Mouse (Mus musculus): ENCODE data around the gene Hadhb. TPM values are rescaled to one million over a fixed set of nuclear protein-coding genes. Genes with fewer than 3 reads are reported as not detected.

Gene Hadhb
- polyA plus RNA-seq, 1 experiment from 2014 or later: 57.5 TPM

DNA sequence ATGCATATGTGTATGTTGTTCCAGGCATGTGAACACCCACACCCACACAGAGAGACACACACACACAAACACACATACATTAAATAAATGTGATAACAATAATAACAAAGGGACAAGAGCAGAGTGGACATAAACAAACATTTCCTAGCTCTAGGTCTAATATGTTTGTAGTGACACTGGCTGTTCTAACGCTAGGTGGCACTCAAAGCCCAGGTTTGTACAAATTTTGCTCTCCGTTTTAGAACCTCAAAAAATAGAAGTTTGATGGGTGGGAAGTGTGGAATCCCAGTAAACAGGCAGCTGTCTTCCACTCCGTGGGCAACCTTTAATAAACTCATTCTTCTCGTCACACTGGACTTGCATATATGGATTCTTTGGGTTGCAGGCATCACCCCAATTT, 59.8 kb downstream of the Hadhb start:
- no peaks in the 10 kb centered on the region for H3K9me3 ChIP-seq (replicated peaks)
- H3K4me2 ChIP-seq: no peak overlapping the region
- no peak overlapping the region for H3K9ac ChIP-seq (replicated peaks)
- no peaks in the 10 kb centered on the region for H3K4me1 ChIP-seq
- H3K36me3 ChIP-seq: no peaks in the 10 kb centered on the region
- no peak for ATAC-seq (ENCODE audit: low FRiP score)
- 11% methylated on average over 4 of the region's 4 CpGs for WGBS
- no peak overlapping the region for H3K4me3 ChIP-seq (replicated peaks)
- no peaks in the 10 kb centered on the region for H3K27me3 ChIP-seq (replicated peaks)
- H3K27ac ChIP-seq (replicated peaks): no peak overlapping the region

DNA sequence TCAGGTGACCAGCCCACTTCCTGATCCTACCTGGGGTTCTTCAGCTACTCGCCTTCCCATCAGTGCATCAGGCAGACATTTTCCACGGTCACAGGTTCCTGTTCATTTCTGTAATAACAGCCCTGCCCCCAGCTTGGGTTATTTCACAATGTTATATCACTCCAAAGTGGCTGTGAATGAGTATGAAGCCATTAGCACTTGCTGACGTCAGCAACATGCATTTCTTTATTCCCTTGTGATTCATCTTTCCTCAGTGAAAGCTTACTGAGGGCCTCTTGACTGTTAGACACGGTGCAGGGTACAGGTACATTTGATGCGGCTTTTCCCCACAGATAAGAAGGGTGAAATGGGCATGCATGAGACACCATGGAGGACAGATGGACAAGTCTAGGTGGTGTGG, 60.9 kb downstream of the Hadhb start:
- H3K4me1 ChIP-seq: no peaks in the 10 kb centered on the region
- no peaks in the 10 kb centered on the region for H3K9me3 ChIP-seq (replicated peaks)
- no peak overlapping the region for H3K4me3 ChIP-seq (replicated peaks)
- H3K27ac ChIP-seq (replicated peaks): no peak overlapping the region
- H3K27me3 ChIP-seq (replicated peaks): no peaks in the 10 kb centered on the region
- 77% methylated on average over 5 of the region's 5 CpGs for WGBS
- no peak overlapping the region for H3K4me2 ChIP-seq
- H3K9ac ChIP-seq (replicated peaks): no peak overlapping the region
- H3K36me3 ChIP-seq: no peaks in the 10 kb centered on the region
- no peak for ATAC-seq (ENCODE audit: low FRiP score)

DNA sequence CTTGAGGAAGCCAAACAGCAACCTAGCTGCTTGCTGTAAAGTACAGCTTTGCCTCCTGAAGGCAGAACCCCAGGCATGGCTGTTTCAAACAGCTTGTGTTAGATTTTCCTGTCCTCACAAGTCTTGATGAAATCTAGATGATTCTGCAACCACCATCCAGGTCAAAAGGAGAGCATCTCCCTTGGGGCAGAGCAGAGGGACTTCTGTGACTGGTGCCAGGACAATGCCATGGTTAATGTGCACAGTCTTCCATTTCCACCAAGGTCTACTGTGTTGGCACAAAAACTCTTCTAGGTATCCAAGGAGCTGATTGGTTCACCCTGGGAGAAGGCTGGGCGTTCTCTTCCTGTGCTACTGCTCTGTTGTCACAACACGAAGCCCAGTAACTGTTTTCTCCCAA, 64.7 kb downstream of the Hadhb start:
- Histone ChIP-seq H3K9me3 (replicated peaks) (no peaks in the 10 kb centered on the region), H3K4me2 (no peak overlapping the region), H3K4me3 (replicated peaks) (no peak overlapping the region), H3K9ac (replicated peaks) (no peak overlapping the region), H3K27ac (replicated peaks) (no peak overlapping the region), H3K4me1 (no peaks in the 10 kb centered on the region), H3K27me3 (replicated peaks) (no peaks in the 10 kb centered on the region), H3K36me3 (no peaks in the 10 kb centered on the region)
- no peak for ATAC-seq (ENCODE audit: low FRiP score)
- WGBS: 93% methylated on average over 2 of the region's 2 CpGs

DNA sequence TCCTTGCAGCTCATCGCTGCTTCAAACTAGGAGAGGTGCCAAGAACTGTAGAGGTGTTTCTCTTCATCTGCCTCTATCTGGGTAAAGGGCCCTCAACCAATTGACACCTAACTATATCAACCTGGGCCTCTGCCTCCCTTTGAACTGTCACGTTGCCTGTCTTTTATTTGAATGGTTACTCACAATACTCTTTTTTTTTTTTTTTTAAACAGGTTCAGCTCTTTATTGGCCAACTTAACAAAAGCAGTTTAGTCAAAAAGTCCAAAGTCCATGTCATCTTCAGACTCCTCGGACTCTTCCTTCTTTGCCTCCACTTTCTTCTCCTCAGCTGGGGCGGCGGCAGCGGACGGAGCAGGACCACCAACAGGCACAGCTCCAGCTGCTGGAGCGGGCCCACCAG, 65.6 kb downstream of the Hadhb start:
- Histone ChIP-seq H3K9ac (replicated peaks) (no peak overlapping the region), H3K4me1 (no peaks in the 10 kb centered on the region), H3K27me3 (replicated peaks) (no peaks in the 10 kb centered on the region), H3K27ac (replicated peaks) (no peak overlapping the region), H3K36me3 (no peaks in the 10 kb centered on the region), H3K4me3 (replicated peaks) (no peak overlapping the region), H3K4me2 (no peak overlapping the region), H3K9me3 (replicated peaks) (no peaks in the 10 kb centered on the region)
- WGBS: 83% methylated on average over 8 of the region's 8 CpGs
- ATAC-seq (ENCODE audit: low FRiP score): no peak

DNA sequence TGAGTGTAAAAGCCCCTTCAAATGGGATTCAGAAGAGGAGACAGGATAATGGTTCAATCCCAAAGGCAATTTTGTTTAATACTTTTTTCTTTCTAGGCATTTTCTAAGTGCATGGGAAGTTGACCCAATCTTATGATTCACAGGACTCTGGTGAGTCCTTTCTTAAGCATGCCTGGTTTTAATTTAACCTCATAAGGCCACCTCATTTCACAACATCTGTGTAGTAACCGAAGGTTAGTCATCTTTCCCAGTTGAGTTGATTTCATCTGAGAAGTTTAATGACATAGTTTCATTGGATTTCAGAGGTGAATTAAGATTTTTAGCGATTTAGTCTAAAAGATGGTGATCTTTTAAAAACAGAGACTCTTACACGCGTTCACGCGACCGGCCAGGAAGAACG, 67.6 kb downstream of the Hadhb start:
- Histone ChIP-seq H3K27me3 (replicated peaks) (no peaks in the 10 kb centered on the region), H3K36me3 (no peaks in the 10 kb centered on the region), H3K4me3 (replicated peaks) (no peak overlapping the region), H3K9ac (replicated peaks) (no peak overlapping the region), H3K4me1 (no peaks in the 10 kb centered on the region), H3K27ac (replicated peaks) (no peak overlapping the region), H3K4me2 (no peak overlapping the region), H3K9me3 (replicated peaks) (no peaks in the 10 kb centered on the region)
- WGBS: 99% methylated on average over 8 of the region's 8 CpGs
- no peak for ATAC-seq (ENCODE audit: low FRiP score)

DNA sequence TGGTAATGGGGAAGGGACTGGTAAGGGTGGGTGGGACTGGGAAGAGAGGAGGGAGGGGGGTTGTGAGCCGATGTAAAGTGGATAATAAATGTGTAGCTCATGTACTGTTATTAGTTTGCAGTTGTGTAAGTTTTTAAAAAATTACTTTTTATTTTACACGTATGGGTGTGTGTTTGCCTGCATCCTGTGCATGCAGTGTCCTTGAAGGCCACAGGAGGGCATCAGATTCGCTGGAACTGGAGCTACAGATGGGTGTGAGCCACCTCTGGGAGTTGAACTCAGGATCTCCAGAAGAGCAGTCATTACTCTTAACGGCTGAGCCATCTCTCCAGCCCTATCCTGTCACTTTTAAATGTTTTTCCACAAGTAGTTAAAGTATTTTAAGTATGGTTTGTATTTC, 75.9 kb downstream of the Hadhb start:
- no peak for ATAC-seq (ENCODE audit: low FRiP score)
- H3K27ac ChIP-seq (replicated peaks): no peak overlapping the region
- H3K27me3 ChIP-seq (replicated peaks): no peaks in the 10 kb centered on the region
- H3K4me2 ChIP-seq: no peak overlapping the region
- peaks cover 3% of the 10 kb centered on the region; the same call in 1 of the 2 replicates for H3K36me3 ChIP-seq
- H3K4me3 ChIP-seq (replicated peaks): no peak overlapping the region
- no peak overlapping the region for H3K9ac ChIP-seq (replicated peaks)
- H3K9me3 ChIP-seq (replicated peaks): no peaks in the 10 kb centered on the region
- 87% methylated on average over 4 of the region's 4 CpGs for WGBS
- H3K4me1 ChIP-seq: peaks cover 35% of the 10 kb centered on the region

DNA sequence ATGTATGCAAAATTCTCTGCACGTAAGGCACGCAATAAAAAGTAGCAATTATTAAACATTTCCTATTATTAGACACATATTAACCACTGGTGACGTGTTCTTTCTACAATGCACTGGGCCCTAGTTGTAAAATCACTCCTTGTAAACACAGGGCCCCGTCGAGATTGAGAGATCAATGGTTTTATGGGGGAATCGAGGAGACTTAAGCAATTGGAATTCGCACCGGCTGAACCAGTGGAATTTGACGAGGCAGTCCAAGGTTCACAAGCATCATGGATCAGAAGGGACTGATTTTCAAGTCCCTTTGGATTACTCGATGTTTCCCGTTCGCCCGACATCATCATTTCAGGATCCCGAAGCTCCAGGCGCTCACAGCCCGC, 76.8 kb downstream of the Hadhb start:
- Histone ChIP-seq H3K36me3 (peaks cover 3% of the 10 kb centered on the region; the same call in 1 of the 2 replicates), H3K4me1 (peaks cover 37% of the 10 kb centered on the region), H3K4me2 (peak overlapping the region; percentile 79), H3K9me3 (replicated peaks) (no peaks in the 10 kb centered on the region), H3K9ac (replicated peaks) (peak overlapping the region; percentile 74), H3K4me3 (replicated peaks) (peak overlapping the region; percentile 87), H3K27ac (replicated peaks) (peak overlapping the region; percentile 90), H3K27me3 (replicated peaks) (no peaks in the 10 kb centered on the region)
- 30% methylated on average over 16 of the region's 16 CpGs for WGBS
- peak; percentile 7; the same call in 1 of the 2 replicates for ATAC-seq (ENCODE audit: low FRiP score)

DNA sequence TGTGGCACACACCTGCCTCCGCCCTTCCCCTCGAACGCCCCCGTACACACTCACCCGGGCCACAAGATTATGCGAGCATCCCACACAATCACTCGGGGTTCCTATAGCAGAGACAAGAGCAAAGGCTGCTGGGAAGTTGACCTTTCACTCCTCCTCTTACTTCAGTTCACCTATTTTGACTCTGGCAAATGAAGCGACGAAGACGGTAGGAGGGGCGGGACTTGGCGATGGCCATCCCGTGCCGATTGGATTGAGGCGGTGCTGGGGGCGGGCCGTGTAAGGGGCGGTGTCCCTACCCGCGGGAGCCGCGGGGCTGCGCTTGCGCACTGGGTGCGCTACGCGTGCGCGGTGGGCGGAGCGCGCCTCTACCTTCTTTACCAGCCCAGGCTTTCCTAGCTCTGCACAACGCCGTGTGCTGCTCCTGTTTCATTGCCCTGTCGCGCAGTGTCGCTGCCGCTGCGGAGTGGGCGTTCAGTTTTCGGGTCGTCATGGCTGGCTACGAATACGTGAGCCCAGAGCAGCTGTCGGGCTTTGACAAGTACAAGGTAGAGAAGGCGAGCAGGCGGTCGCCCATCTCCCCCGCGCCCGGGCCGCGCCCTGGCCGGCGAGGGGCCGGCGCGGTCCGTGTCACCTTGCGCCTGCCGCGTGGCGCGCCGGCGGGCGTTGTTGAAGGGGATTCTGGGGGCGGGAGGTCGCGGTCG, 77.4 kb downstream of the Hadhb start, which contains the start of gene Selenoi:
Selenoi (plus strand) TSS at position 311 of the 701 bp plus-strand sequence.
- H3K4me1 ChIP-seq: peaks cover 37% of the 10 kb centered on the region
- WGBS: 1% methylated on average over 69 of the region's 71 CpGs
- peaks cover 3% of the 10 kb centered on the region; the same call in 1 of the 2 replicates for H3K36me3 ChIP-seq
- H3K9me3 ChIP-seq (replicated peaks): no peaks in the 10 kb centered on the region
- ATAC-seq (ENCODE audit: low FRiP score): peak; percentile 100
- H3K9ac ChIP-seq (replicated peaks): peak within 1 kb of the TSS; percentile 87
- peak within 1 kb of the TSS; percentile 79 for H3K4me2 ChIP-seq
- peak within 1 kb of the TSS; percentile 87 for H3K4me3 ChIP-seq (replicated peaks)
- no peaks in the 10 kb centered on the region for H3K27me3 ChIP-seq (replicated peaks)
- H3K27ac ChIP-seq (replicated peaks): peak within 1 kb of the TSS; percentile 92

DNA sequence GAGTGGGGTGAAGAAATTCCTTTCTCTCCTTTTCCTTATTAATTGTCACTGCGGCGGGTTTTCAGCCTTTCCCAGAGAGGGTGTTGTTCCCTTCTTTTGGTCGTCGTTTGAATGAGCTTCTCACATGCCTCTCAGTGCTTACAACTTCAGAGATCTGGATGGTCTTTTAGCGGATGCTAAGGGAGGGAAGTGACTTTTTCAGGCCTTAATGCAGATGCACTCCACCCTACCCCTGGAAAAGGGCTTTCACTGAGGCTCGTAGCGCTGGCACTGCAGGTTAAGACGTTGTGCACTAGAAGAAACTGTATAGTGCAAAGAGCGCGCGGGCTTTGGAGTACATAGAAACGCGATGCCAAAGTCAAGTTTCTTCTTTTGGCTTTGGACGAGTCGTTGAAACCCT, 78.0 kb downstream of the Hadhb start:
- Histone ChIP-seq H3K27me3 (replicated peaks) (no peaks in the 10 kb centered on the region), H3K27ac (replicated peaks) (peak overlapping the region; percentile 92), H3K4me3 (replicated peaks) (peak overlapping the region; percentile 87), H3K4me2 (peak overlapping the region; percentile 79), H3K4me1 (peaks cover 37% of the 10 kb centered on the region), H3K36me3 (peaks cover 3% of the 10 kb centered on the region; the same call in 1 of the 2 replicates), H3K9me3 (replicated peaks) (no peaks in the 10 kb centered on the region), H3K9ac (replicated peaks) (peak overlapping the region; percentile 87)
- WGBS: 5% methylated on average over 15 of the region's 15 CpGs
- ATAC-seq (ENCODE audit: low FRiP score): 0 out of 2 replicates have a peak, but pooled peaks have one; percentile 4

DNA sequence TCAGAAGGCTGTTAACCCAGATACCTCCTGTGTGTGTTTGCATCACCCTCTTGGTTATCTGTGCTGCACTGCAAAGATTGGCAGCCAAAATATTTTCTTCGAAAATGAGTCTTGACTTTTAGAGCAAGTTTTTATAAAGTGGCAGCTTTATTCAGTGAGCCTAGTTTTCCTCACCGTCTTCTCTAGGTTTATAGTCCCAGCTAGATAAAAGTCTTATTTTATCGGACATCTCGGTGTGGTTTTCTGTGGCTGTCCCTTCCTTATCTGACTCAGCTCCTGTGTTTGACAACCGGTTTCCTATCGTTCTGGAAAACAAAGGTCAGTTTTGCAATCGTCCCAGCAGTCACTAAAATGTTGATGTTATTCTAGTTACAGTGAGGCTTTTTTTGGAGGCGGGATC, 78.9 kb downstream of the Hadhb start:
- ATAC-seq (ENCODE audit: low FRiP score): no peak
- Histone ChIP-seq H3K9me3 (replicated peaks) (no peaks in the 10 kb centered on the region), H3K36me3 (peaks cover 3% of the 10 kb centered on the region; the same call in 1 of the 2 replicates), H3K9ac (replicated peaks) (peak overlapping the region; percentile 87), H3K4me2 (peak overlapping the region; percentile 79), H3K4me3 (replicated peaks) (peak overlapping the region; percentile 87), H3K27me3 (replicated peaks) (no peaks in the 10 kb centered on the region), H3K27ac (replicated peaks) (no peak overlapping the region), H3K4me1 (peaks cover 37% of the 10 kb centered on the region)
- WGBS: 68% methylated on average over 8 of the region's 8 CpGs
